Mouse (Mus musculus): ENCODE data around the gene Patj.

DNA sequence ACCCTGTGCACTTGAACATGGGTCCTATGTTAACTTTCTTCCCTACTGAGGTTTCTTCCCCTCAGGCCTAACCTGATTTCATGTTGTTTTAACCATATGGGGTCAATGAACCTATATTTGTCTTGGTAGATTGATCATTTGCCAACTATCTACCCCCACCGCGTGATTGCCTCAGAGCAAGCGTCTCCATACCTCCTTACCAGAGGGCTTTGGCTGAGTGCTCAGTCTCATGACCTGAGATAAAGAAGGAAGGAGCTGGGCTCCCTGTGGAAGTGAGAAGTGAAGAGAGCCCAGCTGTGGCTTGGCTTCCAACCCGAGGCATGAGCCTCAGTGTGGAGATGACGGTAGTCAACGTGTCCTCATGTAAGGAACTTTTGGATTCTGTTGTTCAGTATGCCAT is 160.9 kb downstream of the Patj start:
- TF ChIP-seq CTCF (conservative IDR thresholded peaks at IDR 0.05; ENCODE audit: low read length) = no peak
- no peak for TF ChIP-seq NANOG (IDR thresholded peaks at IDR 0.05; ENCODE audit: borderline replicate concordance, low read length)

All from E14TG2a.4 (cell line).